ENCODE assay signal across 24 mouse cellular contexts in genomic region chr4:83975569-83975968, GRCm38 (mm10).
DNase-seq lines count a peak whose midpoint lies in the region; ATAC-seq and TF ChIP-seq lines count a peak whose summit lies in the region.
"Had no signal": no experiment of that assay in that cellular context is flagged by ENCODE, and none has a peak within 500 bp of the region (broad histone marks: within the 10 kb centered on the region; RNA-seq: fewer than 3 reads in every experiment).

No protein-coding gene starts in this region.

- TF ChIP-seq POLR2A in myocyte (IDR thresholded peaks at IDR 0.05; ENCODE audit: insufficient read length, low read depth) = no peak

- no peaks in the 10 kb centered on the region for H3K79me2 ChIP-seq in myocyte (ENCODE audit: control insufficient read depth, insufficient read depth)

- no peaks in the 10 kb centered on the region for H3K36me3 ChIP-seq in midbrain, embryonic 11.5 days (ENCODE audit: control insufficient read depth, insufficient read depth, low read length)
- H3K36me3 ChIP-seq in midbrain, embryonic 15.5 days (replicated peaks) = no peaks in the 10 kb centered on the region
- H3K36me3 ChIP-seq in embryonic facial prominence, embryonic 12.5 days = no peaks in the 10 kb centered on the region
- H3K36me3 ChIP-seq in limb, embryonic 12.5 days = no peaks in the 10 kb centered on the region
- H3K36me3 ChIP-seq in myocyte (ENCODE audit: control insufficient read depth, insufficient read depth) = no peaks in the 10 kb centered on the region
- H3K36me3 ChIP-seq: heart, embryonic 10.5 days; heart, embryonic 15.5 days; kidney, embryonic 15.5 days; midbrain, embryonic 10.5 days had no signal

- DNase-seq in midbrain, embryonic 11.5 days (ENCODE audit: low spot score, missing footprints) = peak; percentile 65
- no peak for DNase-seq in urinary bladder, adult 2 months (ENCODE audit: low spot score)
- no peak for DNase-seq in ovary, adult 18-20 months (ENCODE audit: low spot score)
- DNase-seq: adrenal gland, postnatal 36 days; B cell, adult 2 months; cerebellum, adult 2 months; cerebellum, postnatal 14 days; gastrocnemius, postnatal 25 days; kidney, adult 18-20 months; kidney, postnatal 36 days; right cerebral cortex, postnatal 25 days; spleen, adult 18-20 months had no signal

- H3K4me2 ChIP-seq in midbrain, embryonic 11.5 days = no peak overlapping the region
- H3K4me2 ChIP-seq in midbrain, embryonic 15.5 days = no peak overlapping the region
- no peak overlapping the region for H3K4me2 ChIP-seq in embryonic facial prominence, embryonic 12.5 days (replicated peaks)
- H3K4me2 ChIP-seq in limb, embryonic 12.5 days = no peak overlapping the region
- H3K4me2 ChIP-seq in myocyte (ENCODE audit: low read depth) = peak overlapping the region; percentile 51
- H3K4me2 ChIP-seq: heart, embryonic 15.5 days; kidney, embryonic 15.5 days; liver, embryonic 11.5 days had no signal

- H3K4me3 ChIP-seq in midbrain, embryonic 11.5 days (ENCODE audit: low read depth, low read length) = no peak overlapping the region
- H3K4me3 ChIP-seq in midbrain, embryonic 15.5 days = no peak overlapping the region
- H3K4me3 ChIP-seq in embryonic facial prominence, embryonic 12.5 days = no peak overlapping the region
- H3K4me3 ChIP-seq in limb, embryonic 12.5 days (replicated peaks) = no peak overlapping the region
- H3K4me3 ChIP-seq in myocyte = no peak overlapping the region
- H3K4me3 ChIP-seq: heart, embryonic 10.5 days; heart, embryonic 15.5 days; kidney, embryonic 15.5 days; layer of hippocampus, adult 2 months; midbrain, embryonic 10.5 days had no signal

- no peaks in the 10 kb centered on the region for H3K9me3 ChIP-seq in midbrain, embryonic 11.5 days (ENCODE audit: control insufficient read depth, low read length)
- H3K9me3 ChIP-seq in midbrain, embryonic 15.5 days = no peaks in the 10 kb centered on the region
- H3K9me3 ChIP-seq in embryonic facial prominence, embryonic 12.5 days = no peaks in the 10 kb centered on the region
- no peaks in the 10 kb centered on the region for H3K9me3 ChIP-seq in limb, embryonic 12.5 days
- H3K9me3 ChIP-seq: heart, embryonic 10.5 days; heart, embryonic 15.5 days; kidney, embryonic 15.5 days; midbrain, embryonic 10.5 days had no signal

- no peaks in the 10 kb centered on the region for H3K27me3 ChIP-seq in midbrain, embryonic 11.5 days (ENCODE audit: control insufficient read depth, insufficient read depth, low read length)
- H3K27me3 ChIP-seq in midbrain, embryonic 15.5 days (replicated peaks) = no peaks in the 10 kb centered on the region
- H3K27me3 ChIP-seq in embryonic facial prominence, embryonic 12.5 days = no peaks in the 10 kb centered on the region
- no peaks in the 10 kb centered on the region; the same call in none of the 2 replicates for H3K27me3 ChIP-seq in limb, embryonic 12.5 days
- H3K27me3 ChIP-seq in myocyte (ENCODE audit: control insufficient read depth, insufficient read depth, insufficient read length) = no peaks in the 10 kb centered on the region
- H3K27me3 ChIP-seq: heart, embryonic 15.5 days; kidney, embryonic 15.5 days had no signal

- no peaks in the 10 kb centered on the region for H3K4me1 ChIP-seq in midbrain, embryonic 11.5 days (ENCODE audit: control insufficient read depth, insufficient read depth, low read length)
- no peaks in the 10 kb centered on the region for H3K4me1 ChIP-seq in midbrain, embryonic 15.5 days
- peaks cover 19% of the 10 kb centered on the region for H3K4me1 ChIP-seq in embryonic facial prominence, embryonic 12.5 days
- peaks cover 37% of the 10 kb centered on the region for H3K4me1 ChIP-seq in limb, embryonic 12.5 days (replicated peaks)

- H3K27ac ChIP-seq in midbrain, embryonic 11.5 days (ENCODE audit: low read depth, low read length) = no peak overlapping the region
- H3K27ac ChIP-seq in midbrain, embryonic 15.5 days = no peak overlapping the region
- peak overlapping the region; percentile 41; the same call in 1 of the 2 replicates for H3K27ac ChIP-seq in embryonic facial prominence, embryonic 12.5 days
- H3K27ac ChIP-seq in limb, embryonic 12.5 days = peak overlapping the region; percentile 66; the same call in 1 of the 2 replicates
- H3K27ac ChIP-seq: heart, embryonic 10.5 days; heart, embryonic 15.5 days; hindbrain, postnatal 0 days; layer of hippocampus, adult 2 months; midbrain, embryonic 10.5 days had no signal

- ATAC-seq in midbrain, embryonic 11.5 days (ENCODE audit: low FRiP score) = no peak
- no peak for ATAC-seq in midbrain, embryonic 15.5 days (replicated peaks)
- no peak for ATAC-seq in embryonic facial prominence, embryonic 12.5 days (ENCODE audit: insufficient number of reproducible peaks, insufficient read depth, low FRiP score, low TSS enrichment)
- peak; percentile 52; the same call in 1 of the 2 replicates for ATAC-seq in limb, embryonic 12.5 days (ENCODE audit: insufficient number of reproducible peaks, insufficient read depth, low FRiP score, low TSS enrichment, low read depth)
- ATAC-seq: forebrain, embryonic 14.5 days had no signal

- 86% methylated on average over 5 of the region's 5 CpGs for WGBS in midbrain, embryonic 11.5 days
- WGBS in midbrain, embryonic 15.5 days = 81% methylated on average over 5 of the region's 5 CpGs
- 66% methylated on average over 5 of the region's 5 CpGs for WGBS in embryonic facial prominence, embryonic 12.5 days
- WGBS in limb, embryonic 12.5 days = 49% methylated on average over 5 of the region's 5 CpGs

- no peak overlapping the region for H3K9ac ChIP-seq in midbrain, embryonic 11.5 days (ENCODE audit: low read length)
- H3K9ac ChIP-seq in midbrain, embryonic 15.5 days = no peak overlapping the region
- H3K9ac ChIP-seq in embryonic facial prominence, embryonic 12.5 days = no peak overlapping the region
- H3K9ac ChIP-seq in limb, embryonic 12.5 days (replicated peaks) = no peak overlapping the region
- H3K9ac ChIP-seq: heart, embryonic 15.5 days; kidney, embryonic 15.5 days had no signal

- no peak overlapping the region for H3ac ChIP-seq in myocyte (ENCODE audit: control insufficient read depth, insufficient read length)

TF ChIP-seq in myocyte, 11 proteins besides CTCF, POLR2A, EP300 and RAD21:
- no peak for TF ChIP-seq MYOD1 (IDR thresholded peaks at IDR 0.05; ENCODE audit: control insufficient read depth in 1 of 3, insufficient read length in 2 of 3, low read depth in 2 of 3)
- TF ChIP-seq MYOG (IDR thresholded peaks at IDR 0.05; ENCODE audit: control insufficient read depth in 1 of 3, insufficient read depth in 1 of 3, insufficient read length in 2 of 3, low read depth in 2 of 3) = peak in 2 of 3 experiments; percentile 15 to 46

Comparison
In these comparisons a context has a peak if more than half of its experiments do, and no peak if none do; other contexts are left out.
1. H3K27ac ChIP-seq: peak in embryonic facial prominence, embryonic 12.5 days (single experiment) and limb, embryonic 12.5 days (single experiment); none in midbrain, embryonic 11.5 days (single experiment) and midbrain, embryonic 15.5 days (single experiment).